Comparison of ENCODE assay signal across 18 mouse cellular contexts in the genomic region with DNA sequence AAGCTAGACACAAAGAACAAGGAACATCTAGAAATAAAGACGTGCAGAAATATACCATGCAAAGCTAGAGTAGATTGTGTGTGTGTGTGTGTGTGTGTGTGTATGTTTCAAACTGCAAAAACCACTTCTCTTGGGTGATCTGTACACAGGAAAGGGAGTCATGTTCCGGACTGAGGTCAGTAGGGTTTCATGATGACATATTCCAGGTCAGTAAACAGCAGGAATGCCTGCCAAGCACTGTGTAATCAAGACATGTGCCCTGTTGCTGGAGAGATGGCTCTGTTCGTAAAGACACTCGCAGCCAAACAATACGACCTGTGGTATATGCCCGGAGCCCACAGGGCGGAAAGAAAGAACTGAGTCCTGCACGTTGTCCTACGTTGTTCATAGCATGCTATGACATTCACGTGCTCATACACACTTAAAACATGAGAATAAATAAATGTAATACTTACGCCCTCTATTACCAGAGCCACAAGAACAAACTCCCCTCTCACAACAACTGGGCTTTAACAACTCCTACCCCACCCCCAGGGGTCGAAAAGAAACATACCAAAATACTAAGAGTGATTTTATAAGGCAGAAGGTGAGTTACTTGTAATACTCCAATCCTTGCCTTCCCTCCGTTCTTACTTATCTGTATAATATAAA. TPM values are rescaled to one million over a fixed set of nuclear protein-coding genes. Genes with fewer than 3 reads are reported as not detected.
DNase-seq lines count a peak whose midpoint lies in the region; ATAC-seq lines count a peak whose summit lies in the region.
"Had no signal": no experiment of that assay in that cellular context is flagged by ENCODE, and none has a peak within 500 bp of the region (broad histone marks: within the 10 kb centered on the region; RNA-seq: fewer than 3 reads in every experiment).

No protein-coding gene starts in this region.

- ATAC-seq in forebrain, embryonic 16.5 days = no peak
- no peak for ATAC-seq in forebrain, embryonic 13.5 days
- no peak for ATAC-seq in hindbrain, embryonic 16.5 days
- ATAC-seq in midbrain, embryonic 11.5 days (ENCODE audit: low FRiP score) = no peak
- no peak for ATAC-seq in midbrain, embryonic 13.5 days
- ATAC-seq: forebrain, embryonic 15.5 days had no signal

- 0 out of 2 replicates have a peak overlapping the region, but pooled peaks have one; percentile 7 for H3K4me2 ChIP-seq in forebrain, embryonic 16.5 days (ENCODE audit: low read length)
- no peak overlapping the region for H3K4me2 ChIP-seq in forebrain, embryonic 13.5 days
- peak overlapping the region; percentile 23; the same call in 1 of the 2 replicates for H3K4me2 ChIP-seq in hindbrain, embryonic 16.5 days (ENCODE audit: low read length)
- H3K4me2 ChIP-seq in midbrain, embryonic 11.5 days = no peak overlapping the region
- no peak overlapping the region for H3K4me2 ChIP-seq in midbrain, embryonic 13.5 days (replicated peaks)
- H3K4me2 ChIP-seq: forebrain, embryonic 15.5 days; neural tube, embryonic 12.5 days had no signal

- H3K9ac ChIP-seq in forebrain, embryonic 16.5 days (replicated peaks; ENCODE audit: low read depth, low read length) = no peak overlapping the region
- no peak overlapping the region for H3K9ac ChIP-seq in forebrain, embryonic 13.5 days
- H3K9ac ChIP-seq in hindbrain, embryonic 16.5 days (ENCODE audit: low read depth, low read length) = no peak overlapping the region
- H3K9ac ChIP-seq in midbrain, embryonic 11.5 days (ENCODE audit: low read length) = no peak overlapping the region
- H3K9ac ChIP-seq in midbrain, embryonic 13.5 days (replicated peaks) = no peak overlapping the region
- H3K9ac ChIP-seq: embryonic facial prominence, embryonic 13.5 days; forebrain, embryonic 15.5 days; limb, embryonic 15.5 days; neural tube, embryonic 12.5 days had no signal

- no peak overlapping the region for H3K4me3 ChIP-seq in forebrain, embryonic 16.5 days (replicated peaks; ENCODE audit: low read length)
- no peak overlapping the region for H3K4me3 ChIP-seq in forebrain, embryonic 13.5 days
- H3K4me3 ChIP-seq in hindbrain, embryonic 16.5 days (ENCODE audit: low read length) = no peak overlapping the region
- H3K4me3 ChIP-seq in hindbrain, embryonic 10.5 days = no peak overlapping the region
- H3K4me3 ChIP-seq in midbrain, embryonic 11.5 days (ENCODE audit: low read depth, low read length) = no peak overlapping the region
- H3K4me3 ChIP-seq in midbrain, embryonic 13.5 days (replicated peaks) = no peak overlapping the region
- H3K4me3 ChIP-seq: forebrain, embryonic 15.5 days; limb, embryonic 15.5 days; neural tube, embryonic 12.5 days had no signal

- WGBS in forebrain, embryonic 16.5 days = 68% methylated on average over 13 of the region's 13 CpGs
- 66% methylated on average over 13 of the region's 13 CpGs for WGBS in forebrain, embryonic 13.5 days
- 49% methylated on average over 13 of the region's 13 CpGs for WGBS in hindbrain, embryonic 16.5 days
- WGBS in hindbrain, embryonic 10.5 days = 60% methylated on average over 13 of the region's 13 CpGs
- WGBS in midbrain, embryonic 11.5 days = 69% methylated on average over 13 of the region's 13 CpGs
- WGBS in midbrain, embryonic 13.5 days = 62% methylated on average over 13 of the region's 13 CpGs

- DNase-seq in hindbrain, embryonic 10.5 days (ENCODE audit: low spot score) = no peak
- peak; percentile 85 for DNase-seq in midbrain, embryonic 11.5 days (ENCODE audit: low spot score, missing footprints)
- peak; percentile 67 for DNase-seq in retina, postnatal 1 day
- DNase-seq in adrenal gland, postnatal 14 days = no peak

- H3K4me1 ChIP-seq in forebrain, embryonic 16.5 days (replicated peaks; ENCODE audit: control insufficient read depth, insufficient read depth, low read length) = 0 out of 2 replicates have a peak, but pooled peaks cover 4% of the 10 kb centered on the region
- H3K4me1 ChIP-seq in forebrain, embryonic 13.5 days = no peaks in the 10 kb centered on the region
- peaks cover 6% of the 10 kb centered on the region for H3K4me1 ChIP-seq in hindbrain, embryonic 16.5 days (ENCODE audit: control insufficient read depth, insufficient read depth, low read depth, low read length)
- peaks cover 11% of the 10 kb centered on the region; the same call in 1 of the 2 replicates for H3K4me1 ChIP-seq in hindbrain, embryonic 10.5 days (replicated peaks)
- no peaks in the 10 kb centered on the region for H3K4me1 ChIP-seq in midbrain, embryonic 11.5 days (ENCODE audit: control insufficient read depth, insufficient read depth, low read length)
- 0 out of 2 replicates have a peak, but pooled peaks cover 5% of the 10 kb centered on the region for H3K4me1 ChIP-seq in midbrain, embryonic 13.5 days (replicated peaks)
- H3K4me1 ChIP-seq: neural tube, embryonic 12.5 days had no signal

- H3K9me3 ChIP-seq in forebrain, embryonic 16.5 days (ENCODE audit: control insufficient read depth, low read length) = no peaks in the 10 kb centered on the region
- H3K9me3 ChIP-seq in forebrain, embryonic 13.5 days (replicated peaks) = no peaks in the 10 kb centered on the region
- H3K9me3 ChIP-seq in hindbrain, embryonic 16.5 days (ENCODE audit: control insufficient read depth, low read length) = no peaks in the 10 kb centered on the region; the same call in 1 of the 2 replicates
- peaks cover 1% of the 10 kb centered on the region; the same call in 1 of the 2 replicates for H3K9me3 ChIP-seq in hindbrain, embryonic 10.5 days
- H3K9me3 ChIP-seq in midbrain, embryonic 11.5 days (ENCODE audit: control insufficient read depth, low read length) = no peaks in the 10 kb centered on the region
- H3K9me3 ChIP-seq in midbrain, embryonic 13.5 days = peaks cover 2% of the 10 kb centered on the region; the same call in 1 of the 2 replicates
- H3K9me3 ChIP-seq: forebrain, embryonic 15.5 days; limb, embryonic 15.5 days had no signal

- no peaks in the 10 kb centered on the region for H3K36me3 ChIP-seq in forebrain, embryonic 16.5 days (ENCODE audit: control insufficient read depth, insufficient read depth)
- no peaks in the 10 kb centered on the region for H3K36me3 ChIP-seq in forebrain, embryonic 13.5 days (ENCODE audit: poor library complexity, severe bottlenecking)
- H3K36me3 ChIP-seq in hindbrain, embryonic 16.5 days (ENCODE audit: control insufficient read depth, insufficient read depth, low read length) = no peaks in the 10 kb centered on the region
- H3K36me3 ChIP-seq in hindbrain, embryonic 10.5 days = no peaks in the 10 kb centered on the region
- no peaks in the 10 kb centered on the region for H3K36me3 ChIP-seq in midbrain, embryonic 11.5 days (ENCODE audit: control insufficient read depth, insufficient read depth, low read length)
- no peaks in the 10 kb centered on the region for H3K36me3 ChIP-seq in midbrain, embryonic 13.5 days
- H3K36me3 ChIP-seq: embryonic facial prominence, embryonic 13.5 days; forebrain, embryonic 15.5 days; limb, embryonic 15.5 days; neural tube, embryonic 12.5 days had no signal

- H3K27me3 ChIP-seq in forebrain, embryonic 16.5 days (replicated peaks; ENCODE audit: control insufficient read depth, insufficient read depth, low read length) = no peaks in the 10 kb centered on the region
- no peaks in the 10 kb centered on the region for H3K27me3 ChIP-seq in forebrain, embryonic 13.5 days
- no peaks in the 10 kb centered on the region for H3K27me3 ChIP-seq in hindbrain, embryonic 16.5 days (replicated peaks; ENCODE audit: control insufficient read depth, insufficient read depth, low read length)
- H3K27me3 ChIP-seq in hindbrain, embryonic 10.5 days (ENCODE audit: insufficient read depth, poor library complexity, severe bottlenecking) = peaks cover 18% of the 10 kb centered on the region
- H3K27me3 ChIP-seq in midbrain, embryonic 11.5 days (ENCODE audit: control insufficient read depth, insufficient read depth, low read length) = no peaks in the 10 kb centered on the region
- H3K27me3 ChIP-seq in midbrain, embryonic 13.5 days = no peaks in the 10 kb centered on the region
- H3K27me3 ChIP-seq: forebrain, embryonic 15.5 days; limb, embryonic 15.5 days; neural tube, embryonic 12.5 days had no signal

- H3K27ac ChIP-seq in forebrain, embryonic 16.5 days (ENCODE audit: low read length) = no peak overlapping the region
- H3K27ac ChIP-seq in forebrain, embryonic 13.5 days = no peak overlapping the region
- H3K27ac ChIP-seq in hindbrain, embryonic 16.5 days (ENCODE audit: low read depth, low read length) = no peak overlapping the region
- no peak overlapping the region for H3K27ac ChIP-seq in hindbrain, embryonic 10.5 days
- H3K27ac ChIP-seq in midbrain, embryonic 11.5 days (ENCODE audit: low read depth, low read length) = no peak overlapping the region
- no peak overlapping the region for H3K27ac ChIP-seq in midbrain, embryonic 13.5 days
- H3K27ac ChIP-seq: embryonic facial prominence, embryonic 13.5 days; forebrain, embryonic 15.5 days; limb, embryonic 15.5 days; neural tube, embryonic 12.5 days had no signal

RNA-seq across cellular contexts. Expression of a gene that starts 1.7 kb away (rescaled TPM):
- 0.26 and 0.46 TPM in 2 replicates for polyA plus RNA-seq in forebrain, embryonic 16.5 days (2015; fragmentation: Nextera tagmentation; extraction: Ambion mirVana)
- 0.27 and 0.31 TPM in 2 replicates for polyA plus RNA-seq in forebrain, embryonic 13.5 days (2015; fragmentation: Nextera tagmentation; extraction: Ambion mirVana)
- polyA plus RNA-seq in hindbrain, embryonic 16.5 days (2015; fragmentation: Nextera tagmentation; extraction: Ambion mirVana) = 0.40 and 0.54 TPM in 2 replicates
- polyA plus RNA-seq in hindbrain, embryonic 10.5 days (2016; fragmentation: Nextera tagmentation; extraction: Ambion mirVana) = 0.12 and 0.35 TPM in 2 replicates
- 0.11 and 0.19 TPM in 2 replicates for polyA plus RNA-seq in midbrain, embryonic 11.5 days (2014; fragmentation: Nextera tagmentation; extraction: Ambion mirVana)
- 0.32 and 0.40 TPM in 2 replicates for polyA plus RNA-seq in midbrain, embryonic 13.5 days (2015; fragmentation: Nextera tagmentation; extraction: Ambion mirVana)
- 50.5 and 61.4 TPM in 2 replicates for total RNA-seq in adrenal gland, postnatal 14 days (2021)
- total RNA-seq: layer of hippocampus, postnatal 36 days had no signal
- polyA plus RNA-seq: C2C12 had no signal

RNA-seq across cellular contexts. Expression of a gene that starts 11.4 kb away (rescaled TPM):
- 49.3 and 55.2 TPM in 2 replicates for polyA plus RNA-seq in forebrain, embryonic 16.5 days (2015; fragmentation: Nextera tagmentation; extraction: Ambion mirVana)
- polyA plus RNA-seq in forebrain, embryonic 13.5 days (2015; fragmentation: Nextera tagmentation; extraction: Ambion mirVana) = 40.8 and 41.0 TPM in 2 replicates
- 59.3 and 62.7 TPM in 2 replicates for polyA plus RNA-seq in hindbrain, embryonic 16.5 days (2015; fragmentation: Nextera tagmentation; extraction: Ambion mirVana)
- polyA plus RNA-seq in hindbrain, embryonic 10.5 days (2016; fragmentation: Nextera tagmentation; extraction: Ambion mirVana) = 14.4 and 27.4 TPM in 2 replicates
- polyA plus RNA-seq in midbrain, embryonic 11.5 days (2014; fragmentation: Nextera tagmentation; extraction: Ambion mirVana) = 14.4 and 15.5 TPM in 2 replicates
- 45.3 and 46.4 TPM in 2 replicates for polyA plus RNA-seq in midbrain, embryonic 13.5 days (2015; fragmentation: Nextera tagmentation; extraction: Ambion mirVana)
- 9.0 and 14.8 TPM in 2 replicates for total RNA-seq in adrenal gland, postnatal 14 days (2021)
- total RNA-seq: granulocyte monocyte progenitor cell, adult 5-6 weeks had no signal

RNA-seq across cellular contexts. Expression of a gene that starts 48.7 kb away (rescaled TPM):
- polyA plus RNA-seq in forebrain, embryonic 16.5 days (2015; fragmentation: Nextera tagmentation; extraction: Ambion mirVana) = 21.0 and 24.1 TPM in 2 replicates
- polyA plus RNA-seq in forebrain, embryonic 13.5 days (2015; fragmentation: Nextera tagmentation; extraction: Ambion mirVana) = 19.8 and 22.0 TPM in 2 replicates
- polyA plus RNA-seq in hindbrain, embryonic 16.5 days (2015; fragmentation: Nextera tagmentation; extraction: Ambion mirVana) = 37.6 and 41.1 TPM in 2 replicates
- polyA plus RNA-seq in hindbrain, embryonic 10.5 days (2016; fragmentation: Nextera tagmentation; extraction: Ambion mirVana) = 12.8 and 18.6 TPM in 2 replicates
- polyA plus RNA-seq in midbrain, embryonic 11.5 days (2014; fragmentation: Nextera tagmentation; extraction: Ambion mirVana) = 9.4 and 10.8 TPM in 2 replicates
- 24.5 and 26.7 TPM in 2 replicates for polyA plus RNA-seq in midbrain, embryonic 13.5 days (2015; fragmentation: Nextera tagmentation; extraction: Ambion mirVana)
- 8.6 and 10.1 TPM in 2 replicates for total RNA-seq in adrenal gland, postnatal 14 days (2021)
- total RNA-seq: granulocyte monocyte progenitor cell, adult 5-6 weeks had no signal

RNA-seq across cellular contexts. Expression of a gene that starts 52.8 kb away (rescaled TPM):
- polyA plus RNA-seq in forebrain, embryonic 16.5 days (2015; fragmentation: Nextera tagmentation; extraction: Ambion mirVana) = 12.7 and 14.5 TPM in 2 replicates
- polyA plus RNA-seq in forebrain, embryonic 13.5 days (2015; fragmentation: Nextera tagmentation; extraction: Ambion mirVana) = 8.5 and 8.7 TPM in 2 replicates
- 32.1 and 33.4 TPM in 2 replicates for polyA plus RNA-seq in hindbrain, embryonic 16.5 days (2015; fragmentation: Nextera tagmentation; extraction: Ambion mirVana)
- 11.6 and 12.4 TPM in 2 replicates for polyA plus RNA-seq in hindbrain, embryonic 10.5 days (2016; fragmentation: Nextera tagmentation; extraction: Ambion mirVana)
- 11.1 and 11.6 TPM in 2 replicates for polyA plus RNA-seq in midbrain, embryonic 11.5 days (2014; fragmentation: Nextera tagmentation; extraction: Ambion mirVana)
- 11.3 and 11.8 TPM in 2 replicates for polyA plus RNA-seq in midbrain, embryonic 13.5 days (2015; fragmentation: Nextera tagmentation; extraction: Ambion mirVana)
- 100 and 103 TPM in 2 replicates for total RNA-seq in adrenal gland, postnatal 14 days (2021)

RNA-seq across cellular contexts. Expression of a gene that starts 55.5 kb away (rescaled TPM):
- not detected in 2 replicates for polyA plus RNA-seq in forebrain, embryonic 16.5 days (2015; fragmentation: Nextera tagmentation; extraction: Ambion mirVana)
- polyA plus RNA-seq in forebrain, embryonic 13.5 days (2015; fragmentation: Nextera tagmentation; extraction: Ambion mirVana) = not detected in 2 replicates
- polyA plus RNA-seq in hindbrain, embryonic 16.5 days (2015; fragmentation: Nextera tagmentation; extraction: Ambion mirVana) = not detected in 2 replicates
- polyA plus RNA-seq in hindbrain, embryonic 10.5 days (2016; fragmentation: Nextera tagmentation; extraction: Ambion mirVana) = not detected in 2 replicates
- polyA plus RNA-seq in midbrain, embryonic 11.5 days (2014; fragmentation: Nextera tagmentation; extraction: Ambion mirVana) = not detected in 2 replicates
- polyA plus RNA-seq in midbrain, embryonic 13.5 days (2015; fragmentation: Nextera tagmentation; extraction: Ambion mirVana) = not detected in 2 replicates
- not detected in 2 replicates for total RNA-seq in adrenal gland, postnatal 14 days (2021)
- total RNA-seq: granulocyte monocyte progenitor cell, adult 5-6 weeks; layer of hippocampus, postnatal 36 days; MEL had no signal
- polyA plus RNA-seq: C2C12; cerebellum, adult 2 months; embryonic facial prominence, embryonic 13.5 days; forebrain, embryonic 15.5 days; kidney, embryonic 14.5 days; limb, embryonic 15.5 days; neural tube, embryonic 12.5 days had no signal

Comparison
In these comparisons a context has a peak if more than half of its experiments do, and no peak if none do; other contexts are left out.
1. H3K4me2 ChIP-seq: peak in forebrain, embryonic 16.5 days (single experiment) and hindbrain, embryonic 16.5 days (single experiment); none in forebrain, embryonic 13.5 days (single experiment), midbrain, embryonic 11.5 days (single experiment) and midbrain, embryonic 13.5 days (single experiment).
2. DNase-seq: peak in midbrain, embryonic 11.5 days (single experiment) and retina, postnatal 1 day (single experiment); none in hindbrain, embryonic 10.5 days (single experiment) and adrenal gland, postnatal 14 days (single experiment).